Comparison of ENCODE assay signal across 2 mouse cellular contexts in the genomic region with DNA sequence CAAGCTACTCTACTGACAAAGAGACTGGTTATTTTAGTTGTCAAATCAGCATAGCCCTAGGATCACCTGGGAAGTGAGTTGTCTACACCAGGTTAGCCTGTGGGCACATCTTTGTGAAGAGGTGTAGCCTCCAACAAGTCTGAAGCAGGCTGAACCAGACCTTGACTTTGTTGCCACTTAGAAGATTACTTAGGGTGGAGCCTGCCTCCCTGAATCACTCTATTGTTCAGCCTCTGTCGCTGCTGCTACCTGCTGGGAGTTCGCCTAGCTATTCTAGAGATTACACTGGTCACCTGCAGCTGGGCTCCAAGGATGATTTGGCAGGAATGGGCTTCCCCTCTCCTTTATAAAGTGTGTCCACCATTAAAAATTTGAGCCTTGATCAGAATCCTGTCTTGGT. TPM values are rescaled to one million over a fixed set of nuclear protein-coding genes. Genes with fewer than 3 reads are reported as not detected.
"Had no signal": no experiment of that assay in that cellular context is flagged by ENCODE, and none has a peak within 500 bp of the region (broad histone marks: within the 10 kb centered on the region; RNA-seq: fewer than 3 reads in every experiment).

No protein-coding gene starts in this region.

RNA-seq across cellular contexts. Expression of a gene that starts 38.4 kb away (rescaled TPM):
- polyA plus RNA-seq: lung, postnatal 0 days; macrophage had no signal
